Mouse (Mus musculus) erythroblast, embryonic 14.5 days (primary cell): ENCODE measurements around the gene 1700029P11Rik.

Experiments used
- GATA1 ChIP-seq: IDR thresholded peaks from 2 replicates; pipeline ENCODE4 v1.6.1; 2012; ENCODE audit warnings: low read length, inconsistent platforms, mixed read lengths
- TAL1 ChIP-seq: IDR thresholded peaks from 3 replicates; pipeline ENCODE4 v1.6.1; 2012; ENCODE audit warnings: low read length, inconsistent platforms, mixed read lengths

GRCm38 (mm10) chr15:82011947-82012346 lies 31.6 kb downstream of the 1700029P11Rik start:
- no peak for TF ChIP-seq GATA1
- TF ChIP-seq TAL1: no peak
